Mouse (Mus musculus) small intestine, adult 2 months (tissue): Measurements from ENCODE around the gene Gm42372.

ENCODE experiments used
- CTCF ChIP-seq: fragments of 200-500 bp; IDR thresholded peaks from 2 replicates; pipeline ENCODE4 v1.5.1; 2012; ENCODE audit warnings: low read depth, mild to moderate bottlenecking, control low read depth, inconsistent platforms, low read length, moderate library complexity, mixed read lengths; ENCODE audit not compliant: insufficient replicate concordance, insufficient read length; ENCODE audit errors: extremely low read depth
- POLR2A ChIP-seq: fragments of 200-500 bp; IDR thresholded peaks from 2 replicates; pipeline ENCODE4 v1.6.1; 2012; ENCODE audit warnings: low read depth, mild to moderate bottlenecking, control low read depth, inconsistent platforms, low read length, moderate library complexity

DNA sequence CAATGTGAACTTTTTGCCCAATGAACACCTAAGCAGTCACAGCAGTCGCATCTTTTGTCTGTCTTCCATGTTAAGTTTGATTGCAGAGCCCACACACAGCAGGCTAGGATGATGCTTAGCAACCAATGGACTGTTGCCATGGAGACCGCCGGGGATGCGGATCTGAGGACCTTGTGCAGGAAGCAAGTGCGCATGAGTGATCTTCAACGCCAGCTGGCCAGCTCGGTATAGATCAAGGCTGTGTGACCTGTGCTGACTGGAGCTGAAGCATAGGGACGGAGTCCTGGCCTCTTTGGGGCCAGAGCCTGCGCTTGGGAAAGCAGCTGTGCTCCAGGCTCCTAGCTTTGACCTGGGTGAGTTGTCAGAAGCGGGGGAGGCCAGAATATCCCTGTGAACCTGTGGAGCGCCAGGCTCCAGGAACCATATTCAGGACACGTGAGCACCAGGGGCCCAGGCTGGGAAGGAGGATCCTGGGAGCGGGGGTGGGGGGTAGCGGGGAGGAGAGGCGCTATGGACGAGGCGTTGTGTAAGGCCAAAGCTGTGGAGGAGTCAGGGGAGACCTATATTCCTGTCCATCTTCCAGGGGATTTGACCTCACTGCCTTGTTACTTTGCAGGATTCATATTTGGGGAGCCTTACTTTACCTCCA, 23.2 kb upstream of the Gm42372 start, which contains the start of gene Pnmal1:
- TF ChIP-seq CTCF = no peak
- TF ChIP-seq POLR2A = no peak
